Mouse (Mus musculus) neural tube, embryonic 15.5 days (tissue): ENCODE data around the gene Rab22a. TPM values are rescaled to one million over a fixed set of nuclear protein-coding genes. Genes with fewer than 3 reads are reported as not detected.
A peak's percentile ranks its signal among the peaks of the same experiment; 100 is the strongest.

Source experiments
- ATAC-seq: fragments of 200-750 bp; cut with Nextera tagmentation; 2 replicates; pipeline ENCODE4 v1.8.0; 2017; ENCODE audit warnings: mild to moderate bottlenecking, moderate TSS enrichment, moderate library complexity; ENCODE audit not compliant: low FRiP score
- H3K27ac ChIP-seq: fragments of 300-500 bp; sonication (generic); replicated peaks from 2 replicates; pipeline ENCODE4 v1.5.1; 2015; ENCODE audit warnings: mild to moderate bottlenecking, inconsistent platforms
- H3K27me3 ChIP-seq: fragments of 300-500 bp; sonication (generic); replicated peaks from 2 replicates; pipeline ENCODE4 v1.6.1; 2015; ENCODE audit warnings: inconsistent platforms
- H3K36me3 ChIP-seq: fragments of 300-500 bp; sonication (generic); 2 replicates; pipeline ENCODE4 v1.6.1; 2015; ENCODE audit warnings: inconsistent platforms
- H3K4me1 ChIP-seq: fragments of 300-500 bp; sonication (generic); 2 replicates; pipeline ENCODE4 v1.6.1; 2015; ENCODE audit warnings: inconsistent platforms
- H3K4me2 ChIP-seq: fragments of 300-500 bp; sonication (generic); 2 replicates; pipeline ENCODE4 v1.6.1; 2015; ENCODE audit warnings: inconsistent platforms, mild to moderate bottlenecking, moderate library complexity
- H3K4me3 ChIP-seq: fragments of 300-500 bp; sonication (generic); replicated peaks from 2 replicates; pipeline ENCODE4 v1.5.1; 2015; ENCODE audit warnings: mild to moderate bottlenecking, inconsistent platforms
- H3K9ac ChIP-seq: fragments of 300-500 bp; sonication (generic); replicated peaks from 2 replicates; pipeline ENCODE4 v1.6.1; 2015; ENCODE audit warnings: mild to moderate bottlenecking, inconsistent platforms
- H3K9me3 ChIP-seq: fragments of 300-500 bp; sonication (generic); replicated peaks from 2 replicates; pipeline ENCODE4 v1.6.1; 2016; ENCODE audit warnings: inconsistent platforms
- WGBS: fragments of 180-500 bp; shearing (Covaris S2); methylation state at CpG from one replicate; pipeline ENCODE4 v1.1.7; 2015; ENCODE audit warnings: mixed read lengths; 5-methylcytosine and 5-hydroxymethylcytosine counted together
- microRNA-seq: library from miRNA; unstranded; fragments of <30 nt; microRNA quantifications from one replicate; pipeline ENCODE4, GENCODE M21; 2017
- polyA plus RNA-seq: library from polyadenylated mRNA; unstranded; fragments of >200 nt; fragmentation: Nextera tagmentation; extraction: Ambion mirVana; gene quantifications from 2 replicates; pipeline ENCODE4 v1.2.1, GENCODE M21; 2015

The Rab22a gene
- polyA plus RNA-seq, 1 experiment from 2014 or later: 30.9 TPM

DNA sequence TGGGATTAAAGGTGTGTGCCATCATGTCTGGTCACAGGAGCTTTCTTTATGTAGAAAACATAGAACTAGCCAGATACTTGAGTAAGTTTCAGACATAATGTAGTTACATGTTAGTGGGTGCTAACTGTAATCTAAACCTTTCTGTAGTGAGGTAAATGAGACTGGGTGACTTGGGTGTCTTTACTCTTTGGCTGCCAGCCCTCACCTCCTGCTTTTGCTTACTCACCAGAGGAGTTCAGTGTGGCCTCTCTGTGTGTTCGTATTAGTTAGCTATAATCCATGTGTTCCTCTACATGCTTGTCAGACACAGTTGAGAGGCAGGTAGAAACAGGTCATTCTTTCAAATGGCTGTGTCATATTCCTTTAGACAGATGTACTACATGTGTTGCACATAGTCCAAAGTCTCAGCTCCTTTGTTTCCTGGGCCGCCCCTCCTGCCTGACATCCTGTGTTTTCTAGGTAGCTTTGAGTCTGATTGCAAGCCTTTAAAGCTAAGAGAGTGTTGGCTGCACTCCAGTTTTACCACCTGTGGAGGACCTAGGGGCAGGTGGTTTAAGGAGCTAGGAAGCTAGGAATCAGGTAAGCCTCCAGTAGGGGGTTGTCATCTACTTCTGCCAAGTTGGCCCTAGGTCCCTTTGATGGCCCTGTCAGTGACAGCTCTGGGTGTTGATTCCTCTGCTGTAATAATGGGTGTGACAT, 89.5 kb downstream of the Rab22a start:
- no peak for ATAC-seq
- Histone ChIP-seq H3K27ac (no peak overlapping the region), H3K9me3 (no peaks in the 10 kb centered on the region), H3K4me3 (no peak overlapping the region), H3K27me3 (no peaks in the 10 kb centered on the region), H3K9ac (no peak overlapping the region), H3K4me1 (peaks cover 5% of the 10 kb centered on the region; the same call in 1 of the 2 replicates), H3K36me3 (0 out of 2 replicates have a peak, but pooled peaks cover 8% of the 10 kb centered on the region), H3K4me2 (no peak overlapping the region)
- 97% methylated on average over 2 of the region's 2 CpGs for WGBS

GRCm38 (mm10) chr2:173755433-173756144, 96.0 kb downstream of the Rab22a start:
- Histone ChIP-seq H3K4me3 (no peak overlapping the region), H3K4me2 (no peak overlapping the region), H3K4me1 (peaks cover 36% of the 10 kb centered on the region), H3K36me3 (no peaks in the 10 kb centered on the region), H3K27ac (peak overlapping the region; percentile 41; the same call in 1 of the 2 replicates), H3K27me3 (no peaks in the 10 kb centered on the region), H3K9ac (no peak overlapping the region), H3K9me3 (no peaks in the 10 kb centered on the region)
- ATAC-seq: peak; percentile 55; the same call in 1 of the 2 replicates
- 16% methylated on average over 8 of the region's 8 CpGs for WGBS

Small RNA genes lying within 50 kb of the gene (microRNA-seq; reads per million reads assigned to microRNA genes)
- gene Mir6340: not detected

Other genes with a start within 250 kb of the Rab22a start
- not detected in 2 replicates for gene 1700021F07Rik, start 137.2 kb upstream of the Rab22a start, polyA plus RNA-seq
- not detected in 2 replicates for gene Ankrd60, start 81.4 kb upstream of the Rab22a start, polyA plus RNA-seq
- gene 1700010B08Rik, start 59.7 kb downstream of the Rab22a start, polyA plus RNA-seq: not detected in 2 replicates
- gene Vapb, start 77.8 kb downstream of the Rab22a start, polyA plus RNA-seq: 16.4 and 19.9 TPM in 2 replicates